Mouse (Mus musculus) MEL (cell line): ENCODE results near the gene Ppp1r37. TPM values are rescaled to one million over a fixed set of nuclear protein-coding genes. Genes with fewer than 3 reads are reported as not detected.
A peak's percentile ranks its signal among the peaks of the same experiment; 100 is the strongest.

Source experiments
- DNase-seq: peaks from one replicate; pipeline ENCODE4 v3.0.0; 2011; ENCODE audit warnings: low read depth, low spot score
- H3K27ac ChIP-seq: 2 replicates; pipeline ENCODE4 v1.5.1; 2012; ENCODE audit warnings: low read depth, mild to moderate bottlenecking, control low read depth, low read length, moderate library complexity; ENCODE audit not compliant: control insufficient read depth
- H3K27me3 ChIP-seq, 2 experiments: fragments of 150-350 bp in 1 of 2; sonication (generic) in 1 of 2; 2 replicates each; pipeline ENCODE4 v1.6.1; 2012; ENCODE audit warnings: low read length in 2 of 2, mild to moderate bottlenecking in 2 of 2, improper control_type of control experiment in 1 of 2, moderate library complexity in 1 of 2; ENCODE audit not compliant: insufficient read depth in 2 of 2, control insufficient read depth in 1 of 2
- H3K36me3 ChIP-seq, 2 experiments: 2 replicates each; pipeline ENCODE4 v1.6.1; 2012 to 2014; ENCODE audit warnings: low read length in 2 of 2, improper control_type of control experiment in 1 of 2, inconsistent platforms in 1 of 2, mild to moderate bottlenecking in 1 of 2; ENCODE audit not compliant: insufficient read depth in 2 of 2, control insufficient read depth in 1 of 2
- H3K4me1 ChIP-seq, 2 experiments: fragments of 150-350 bp in 1 of 2; sonication (generic) in 1 of 2; 2 replicates each; pipeline ENCODE4 v1.6.1; 2012; ENCODE audit warnings: low read length in 2 of 2, improper control_type of control experiment in 1 of 2, mild to moderate bottlenecking in 1 of 2; ENCODE audit not compliant: insufficient read depth in 2 of 2, control insufficient read depth in 1 of 2
- H3K4me3 ChIP-seq, 2 experiments: fragments of 150-350 bp in 1 of 2; sonication (generic) in 1 of 2; 2 replicates each; pipeline ENCODE4 v1.5.1; 2012; ENCODE audit warnings: low read depth in 2 of 2, low read length in 2 of 2, mild to moderate bottlenecking in 2 of 2, moderate library complexity in 2 of 2, control low read depth in 1 of 2, improper control_type of control experiment in 1 of 2; ENCODE audit not compliant: control insufficient read depth in 1 of 2, insufficient read depth in 1 of 2
- H3K79me2 ChIP-seq: 2 replicates; pipeline ENCODE4 v1.6.1; 2012; ENCODE audit warnings: mild to moderate bottlenecking, low read length, moderate library complexity; ENCODE audit not compliant: control insufficient read depth, poor library complexity, insufficient read depth
- H3K9ac ChIP-seq: 2 replicates; pipeline ENCODE4 v1.6.1; 2012; ENCODE audit warnings: low read depth, mild to moderate bottlenecking, control low read depth, low read length, moderate library complexity; ENCODE audit not compliant: control insufficient read depth, poor library complexity, severe bottlenecking
- H3K9me3 ChIP-seq: fragments of 150-350 bp; sonication (generic); replicated peaks from 2 replicates; pipeline ENCODE4 v1.6.1; 2012; ENCODE audit warnings: mild to moderate bottlenecking, low read length, improper control_type of control experiment, moderate library complexity; ENCODE audit not compliant: insufficient read depth
- CHD1 ChIP-seq: IDR thresholded peaks from 2 replicates; pipeline ENCODE4 v1.6.1; 2012; ENCODE audit warnings: low read depth, mild to moderate bottlenecking, inconsistent platforms, low read length, improper control_type of control experiment
- CTCF ChIP-seq, 3 experiments: IDR thresholded peaks in 2 of 3; conservative IDR thresholded peaks in 1 of 3; 2 replicates each; pipeline ENCODE4 v1.5.1; 2011 to 2012; ENCODE audit warnings: low read length in 3 of 3, low read depth in 2 of 3, mild to moderate bottlenecking in 2 of 3, improper control_type of control experiment in 1 of 3, inconsistent platforms in 1 of 3, mixed read lengths in 1 of 3, moderate library complexity in 1 of 3; ENCODE audit not compliant: control insufficient read depth in 1 of 3, insufficient read depth in 1 of 3, poor library complexity in 1 of 3, severe bottlenecking in 1 of 3
- ELF1 ChIP-seq: IDR thresholded peaks from 2 replicates; pipeline ENCODE4 v1.6.1; 2014; ENCODE audit warnings: low read depth, mild to moderate bottlenecking, inconsistent platforms, low read length, improper control_type of control experiment, moderate library complexity
- GATA1 ChIP-seq: IDR thresholded peaks from 2 replicates; pipeline ENCODE4 v1.6.1; 2011; ENCODE audit warnings: low read depth, low read length, improper control_type of control experiment
- HCFC1 ChIP-seq: IDR thresholded peaks from 2 replicates; pipeline ENCODE4 v1.6.1; 2012; ENCODE audit warnings: low read depth, mild to moderate bottlenecking, inconsistent platforms, low read length, improper control_type of control experiment, moderate library complexity
- JUND ChIP-seq: IDR thresholded peaks from 2 replicates; pipeline ENCODE4 v1.6.1; 2011; ENCODE audit warnings: low read depth, mild to moderate bottlenecking, improper control_type of control experiment, low read length
- MAZ ChIP-seq: IDR thresholded peaks from 2 replicates; pipeline ENCODE4 v1.6.1; 2012; ENCODE audit warnings: low read depth, mild to moderate bottlenecking, inconsistent platforms, low read length, improper control_type of control experiment
- MEF2A ChIP-seq: IDR thresholded peaks from 2 replicates; pipeline ENCODE4 v1.6.1; 2014; ENCODE audit warnings: low read depth, mild to moderate bottlenecking, inconsistent platforms, low read length, improper control_type of control experiment; ENCODE audit not compliant: poor library complexity, insufficient replicate concordance, severe bottlenecking; ENCODE audit errors: extremely low read depth
- NELFE ChIP-seq: IDR thresholded peaks from 2 replicates; pipeline ENCODE4 v1.6.1; 2011; ENCODE audit warnings: low read depth, low read length, improper control_type of control experiment
- POLR2AphosphoS2 ChIP-seq: IDR thresholded peaks from 2 replicates; pipeline ENCODE4 v1.6.1; 2011; ENCODE audit warnings: low read length, improper control_type of control experiment
- RAD21 ChIP-seq: IDR thresholded peaks from 2 replicates; pipeline ENCODE4 v1.6.1; 2011; ENCODE audit warnings: mild to moderate bottlenecking, low read depth, low read length, improper control_type of control experiment
- SMC3 ChIP-seq: IDR thresholded peaks from 2 replicates; pipeline ENCODE4 v1.6.1; 2011; ENCODE audit warnings: low read depth, low read length, improper control_type of control experiment
- USF1 ChIP-seq: IDR thresholded peaks from 2 replicates; pipeline ENCODE4 v1.6.1; 2014; ENCODE audit warnings: low read depth, mild to moderate bottlenecking, inconsistent platforms, low read length, improper control_type of control experiment, moderate library complexity
- USF2 ChIP-seq, 2 experiments: IDR thresholded peaks; 2 replicates each; pipeline ENCODE4 v1.6.1; 2011 to 2012; ENCODE audit warnings: improper control_type of control experiment in 2 of 2, low read length in 2 of 2, borderline replicate concordance in 1 of 2, inconsistent platforms in 1 of 2, low read depth in 1 of 2, mild to moderate bottlenecking in 1 of 2; ENCODE audit not compliant: insufficient read depth in 1 of 2
- ZC3H11A ChIP-seq: IDR thresholded peaks from 2 replicates; pipeline ENCODE4 v1.6.1; 2012; ENCODE audit warnings: low read depth, mild to moderate bottlenecking, inconsistent platforms, low read length, improper control_type of control experiment
- polyA plus RNA-seq, 2 experiments: library from polyadenylated mRNA; stranded (reverse) in 1 of 2; unstranded in 1 of 2; fragments of >175 nt in 1 of 2; fragments of >200 nt in 1 of 2; gene quantifications; 2 replicates each; pipeline versions ENCODE4 v1.2.1 to v1.2.4; 2012; ENCODE audit warnings: low replicate concordance in 2 of 2, low read depth in 1 of 2; ENCODE audit not compliant: insufficient read length in 2 of 2, insufficient read depth in 1 of 2, missing spikeins in 1 of 2
- total RNA-seq: library from RNA; depleted of rRNA; stranded (reverse); fragments of 300-350 nt; gene quantifications from 2 replicates; pipeline ENCODE4 v1.2.3, GENCODE M21; 2012; rRNA removed

Ppp1r37 gene
- total RNA-seq (10.0 and 13.6 TPM in 2 replicates), polyA plus RNA-seq (10 to 100 TPM in 1 of 2 experiments, not detected in 1; 29.0 TPM)

DNA sequence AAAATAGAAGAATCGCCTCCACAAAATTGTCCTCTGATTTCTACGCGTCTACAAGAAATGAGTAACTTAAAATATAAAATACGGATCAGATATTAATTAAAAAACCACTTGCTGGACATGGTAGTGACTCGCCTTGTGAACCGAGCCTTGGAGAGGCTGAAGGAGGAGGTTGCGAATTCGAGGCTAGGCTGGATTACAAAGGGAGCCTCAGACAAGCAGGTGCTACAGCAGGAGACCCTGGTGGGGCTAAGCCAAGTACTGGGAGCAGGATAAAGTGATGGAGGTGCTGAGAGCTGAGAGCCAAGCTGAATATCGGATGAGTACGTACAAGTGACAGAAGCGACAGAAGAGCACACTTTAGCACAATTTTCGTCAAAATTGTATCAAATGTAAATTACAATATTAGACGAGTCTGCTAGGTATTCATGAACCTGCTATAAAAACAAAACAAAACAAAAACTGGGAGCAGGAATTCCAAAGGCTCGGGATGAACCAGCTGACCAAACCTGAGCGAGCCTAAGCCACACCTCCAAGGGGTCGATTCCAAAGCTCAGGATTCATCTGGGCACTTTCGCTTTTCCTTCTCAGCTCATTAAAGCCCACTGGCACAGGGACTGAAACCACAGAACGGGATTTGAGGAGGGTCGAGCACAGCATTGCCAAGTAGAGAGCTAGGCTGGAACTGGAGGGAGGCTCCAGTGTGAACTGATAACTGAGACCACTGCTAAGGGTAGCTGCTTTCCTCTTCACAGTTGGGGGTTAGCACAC lies at the start of gene Ppp1r37:
TSS of gene Ppp1r37 (minus strand) at position 434 of the 768 bp plus-strand sequence.
- H3K4me3 ChIP-seq = peak within 1 kb of the TSS; percentile 60 to 98
- H3K9ac ChIP-seq = peak within 1 kb of the TSS; percentile 98
- H3K79me2 ChIP-seq = peaks cover 42% of the 10 kb centered on the region
- H3K27ac ChIP-seq = peak within 1 kb of the TSS; percentile 96
- H3K27me3 ChIP-seq = no peaks in the 10 kb centered on the region
- DNase-seq = peak; percentile 62
- peaks cover 0 to 26% of the 10 kb centered on the region in 2 experiments; a peak in 2 of 4 replicates for H3K36me3 ChIP-seq
- TF ChIP-seq MEF2A = no peak
- peak; percentile 22 for TF ChIP-seq ZC3H11A
- TF ChIP-seq USF1 = 0 out of 2 replicates have a peak, but pooled peaks have one; percentile 34
- no peak for TF ChIP-seq RAD21
- no peak for TF ChIP-seq GATA1
- TF ChIP-seq NELFE = no peak
- no peak for TF ChIP-seq CTCF (IDR thresholded peaks at IDR 0.05 in 2 of 3, conservative IDR thresholded peaks at IDR 0.05 in 1 of 3; ENCODE audit: control insufficient read depth in 1 of 3, insufficient read depth in 1 of 3, low read depth in 2 of 3, low read length in 3 of 3, poor library complexity in 1 of 3, severe bottlenecking in 1 of 3)
- no peak for TF ChIP-seq JUND
- TF ChIP-seq HCFC1 = peak; percentile 57; the same call in 1 of the 2 replicates
- TF ChIP-seq CHD1 = 0 out of 2 replicates have a peak, but pooled peaks have one; percentile 41
- no peak for TF ChIP-seq ELF1
- TF ChIP-seq MAZ = 0 out of 2 replicates have a peak, but pooled peaks have one; percentile 31
- no peak for TF ChIP-seq SMC3
- TF ChIP-seq POLR2AphosphoS2 = no peak
- H3K9me3 ChIP-seq = no peaks in the 10 kb centered on the region
- peaks cover 9 to 36% of the 10 kb centered on the region in 2 experiments; a peak in 3 of 4 replicates for H3K4me1 ChIP-seq

DNA sequence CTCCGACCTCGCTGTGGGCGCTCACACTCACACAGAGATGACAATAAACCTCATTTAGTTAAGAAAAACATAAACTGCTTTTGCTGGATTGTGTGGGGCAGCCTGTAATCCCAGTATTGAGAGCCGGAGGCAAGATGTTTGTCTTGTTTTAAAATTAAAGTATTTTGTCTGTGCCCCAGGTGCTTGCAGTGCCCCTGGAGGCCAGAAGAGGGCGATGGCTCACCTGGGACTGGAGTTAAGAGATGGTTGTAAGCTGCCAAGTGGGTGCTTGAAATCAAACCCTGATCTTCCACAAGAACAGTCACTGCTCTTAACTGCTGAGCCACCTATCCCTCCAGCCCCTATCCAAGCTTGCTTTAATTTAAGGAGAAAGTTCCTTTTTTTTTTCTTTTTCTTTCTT lies 48.1 kb upstream of the Ppp1r37 start:
- Histone ChIP-seq H3K79me2 (no peaks in the 10 kb centered on the region), H3K9ac (no peak overlapping the region), H3K4me3 (no peak overlapping the region), H3K36me3 (no peaks in the 10 kb centered on the region)
- TF ChIP-seq USF2 (IDR thresholded peaks at IDR 0.05; ENCODE audit: borderline replicate concordance in 1 of 2, insufficient read depth in 1 of 2, low read depth in 1 of 2, low read length in 2 of 2) = no peak
- TF ChIP-seq CTCF (IDR thresholded peaks at IDR 0.05 in 2 of 3, conservative IDR thresholded peaks at IDR 0.05 in 1 of 3; ENCODE audit: control insufficient read depth in 1 of 3, insufficient read depth in 1 of 3, low read depth in 2 of 3, low read length in 3 of 3, poor library complexity in 1 of 3, severe bottlenecking in 1 of 3) = peak; percentile 35 to 46 (median 37)
- TF ChIP-seq, all 39 proteins: peak for 1
- no peaks in the 10 kb centered on the region for H3K4me1 ChIP-seq
- H3K9me3 ChIP-seq = no peaks in the 10 kb centered on the region
- no peaks in the 10 kb centered on the region for H3K27me3 ChIP-seq
- no peak for DNase-seq
- H3K27ac ChIP-seq = no peak overlapping the region
